Mouse (Mus musculus): ENCODE results near the gene Kntc1. TPM values are rescaled to one million over a fixed set of nuclear protein-coding genes. Genes with fewer than 3 reads are reported as not detected.
"Not testable (repeated sequence)": the region's sequence is repeated elsewhere in the genome, so short reads cannot be mapped to it uniquely, and the experiment has no call there.

Kntc1 gene
- polyA plus RNA-seq, 1 experiment: 1.8 TPM

DNA sequence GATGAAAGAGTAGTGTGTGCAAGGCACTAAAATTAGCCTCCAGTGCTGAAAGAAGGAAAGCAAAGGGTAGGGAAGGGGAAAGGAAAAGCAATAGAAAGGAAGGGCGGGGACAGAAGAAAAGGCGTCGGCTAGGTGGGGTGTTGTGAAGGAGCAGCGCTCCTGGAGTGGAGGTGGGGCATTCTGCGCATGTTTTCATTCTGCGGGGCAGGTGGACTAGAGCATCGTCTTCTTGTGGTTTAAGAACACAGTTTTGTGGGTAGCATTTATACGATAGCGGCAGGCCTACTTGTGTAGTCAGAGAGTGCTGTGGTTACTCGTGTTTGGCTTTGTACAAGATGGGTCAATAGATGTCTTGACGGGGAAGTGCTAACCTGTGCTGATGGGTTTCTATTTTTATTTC is 16.0 kb downstream of the Kntc1 start:
- Histone ChIP-seq H3K27me3 (ENCODE audit: control insufficient read depth, insufficient read depth, low read length) (no peaks in the 10 kb centered on the region), H3K27ac (ENCODE audit: insufficient read depth, low read depth, low read length) (no peak overlapping the region), H3K4me1 (ENCODE audit: control insufficient read depth, insufficient read depth, insufficient read length, low read length) (no peaks in the 10 kb centered on the region), H3K36me3 (ENCODE audit: control insufficient read depth, insufficient read depth, low read length) (0 out of 2 replicates have a peak, but pooled peaks cover 3% of the 10 kb centered on the region), H3K4me3 (ENCODE audit: low read depth, low read length) (no peak overlapping the region)
- 83% methylated on average over 11 of the region's 11 CpGs for WGBS
- TF ChIP-seq POLR2A (IDR thresholded peaks at IDR 0.05; ENCODE audit: low read depth, low read length) (no peak), CTCF (IDR thresholded peaks at IDR 0.05; ENCODE audit: extremely low read depth, insufficient read length, insufficient replicate concordance, low read depth, low read length) (no peak)

- H3K4me3 ChIP-seq (ENCODE audit: low read depth, low read length); H3K27ac ChIP-seq (ENCODE audit: insufficient read depth, low read depth, low read length); H3K4me1 ChIP-seq (ENCODE audit: control insufficient read depth, insufficient read depth, insufficient read length, low read length); H3K36me3 ChIP-seq (ENCODE audit: control insufficient read depth, insufficient read depth, low read length); H3K27me3 ChIP-seq (ENCODE audit: control insufficient read depth, insufficient read depth, low read length): not testable (repeated sequence)
- 94% methylated on average over 11 of the region's 11 CpGs for WGBS
Observed at GRCm38 (mm10) chr5:123766455-123766854, 16.9 kb downstream of the Kntc1 start.

- H3K27me3 ChIP-seq (ENCODE audit: control insufficient read depth, insufficient read depth, low read length): no peaks in the 10 kb centered on the region
- H3K4me3 ChIP-seq (ENCODE audit: low read depth, low read length): no peak overlapping the region
- no peaks in the 10 kb centered on the region for H3K4me1 ChIP-seq (ENCODE audit: control insufficient read depth, insufficient read depth, insufficient read length, low read length)
- 0 out of 2 replicates have a peak, but pooled peaks cover 8% of the 10 kb centered on the region for H3K36me3 ChIP-seq (ENCODE audit: control insufficient read depth, insufficient read depth, low read length)
- H3K27ac ChIP-seq (ENCODE audit: insufficient read depth, low read depth, low read length): no peak overlapping the region
- TF ChIP-seq CTCF (IDR thresholded peaks at IDR 0.05; ENCODE audit: extremely low read depth, insufficient read length, insufficient replicate concordance, low read depth, low read length) (no peak), POLR2A (IDR thresholded peaks at IDR 0.05; ENCODE audit: low read depth, low read length) (no peak)
- WGBS: 89% methylated on average over 9 of the region's 9 CpGs
Observed at GRCm38 (mm10) chr5:123773441-123773840, 23.9 kb downstream of the Kntc1 start.

GRCm38 (mm10) chr5:123780716-123781115 is 31.2 kb downstream of the Kntc1 start:
- Histone ChIP-seq H3K4me3 (ENCODE audit: low read depth, low read length) (no peak overlapping the region), H3K4me1 (ENCODE audit: control insufficient read depth, insufficient read depth, insufficient read length, low read length) (no peaks in the 10 kb centered on the region), H3K27ac (ENCODE audit: insufficient read depth, low read depth, low read length) (no peak overlapping the region), H3K27me3 (ENCODE audit: control insufficient read depth, insufficient read depth, low read length) (no peaks in the 10 kb centered on the region), H3K36me3 (ENCODE audit: control insufficient read depth, insufficient read depth, low read length) (peaks cover 8% of the 10 kb centered on the region; the same call in 1 of the 2 replicates)
- 89% methylated on average over 8 of the region's 8 CpGs for WGBS
- TF ChIP-seq CTCF (IDR thresholded peaks at IDR 0.05; ENCODE audit: extremely low read depth, insufficient read length, insufficient replicate concordance, low read depth, low read length) (no peak), POLR2A (IDR thresholded peaks at IDR 0.05; ENCODE audit: low read depth, low read length) (no peak)

GRCm38 (mm10) chr5:123781864-123782263 is 32.3 kb downstream of the Kntc1 start:
- Histone ChIP-seq H3K27me3 (ENCODE audit: control insufficient read depth, insufficient read depth, low read length) (no peaks in the 10 kb centered on the region), H3K27ac (ENCODE audit: insufficient read depth, low read depth, low read length) (no peak overlapping the region), H3K4me3 (ENCODE audit: low read depth, low read length) (no peak overlapping the region), H3K4me1 (ENCODE audit: control insufficient read depth, insufficient read depth, insufficient read length, low read length) (no peaks in the 10 kb centered on the region), H3K36me3 (ENCODE audit: control insufficient read depth, insufficient read depth, low read length) (peaks cover 2% of the 10 kb centered on the region; the same call in 1 of the 2 replicates)
- no peak for TF ChIP-seq POLR2A (IDR thresholded peaks at IDR 0.05; ENCODE audit: low read depth, low read length)
- no peak for TF ChIP-seq CTCF (IDR thresholded peaks at IDR 0.05; ENCODE audit: extremely low read depth, insufficient read length, insufficient replicate concordance, low read depth, low read length)
- WGBS: 88% methylated on average over 4 of the region's 4 CpGs

- Histone ChIP-seq H3K4me3 (ENCODE audit: low read depth, low read length) (no peak overlapping the region), H3K4me1 (ENCODE audit: control insufficient read depth, insufficient read depth, insufficient read length, low read length) (no peaks in the 10 kb centered on the region), H3K27me3 (ENCODE audit: control insufficient read depth, insufficient read depth, low read length) (no peaks in the 10 kb centered on the region), H3K27ac (ENCODE audit: insufficient read depth, low read depth, low read length) (no peak overlapping the region), H3K36me3 (ENCODE audit: control insufficient read depth, insufficient read depth, low read length) (peaks cover 1% of the 10 kb centered on the region; the same call in 1 of the 2 replicates)
- TF ChIP-seq POLR2A (IDR thresholded peaks at IDR 0.05; ENCODE audit: low read depth, low read length) (no peak), CTCF (IDR thresholded peaks at IDR 0.05; ENCODE audit: extremely low read depth, insufficient read length, insufficient replicate concordance, low read depth, low read length) (no peak)
- 92% methylated on average over 7 of the region's 7 CpGs for WGBS
Observed at GRCm38 (mm10) chr5:123788976-123789375, 39.5 kb downstream of the Kntc1 start.

DNA sequence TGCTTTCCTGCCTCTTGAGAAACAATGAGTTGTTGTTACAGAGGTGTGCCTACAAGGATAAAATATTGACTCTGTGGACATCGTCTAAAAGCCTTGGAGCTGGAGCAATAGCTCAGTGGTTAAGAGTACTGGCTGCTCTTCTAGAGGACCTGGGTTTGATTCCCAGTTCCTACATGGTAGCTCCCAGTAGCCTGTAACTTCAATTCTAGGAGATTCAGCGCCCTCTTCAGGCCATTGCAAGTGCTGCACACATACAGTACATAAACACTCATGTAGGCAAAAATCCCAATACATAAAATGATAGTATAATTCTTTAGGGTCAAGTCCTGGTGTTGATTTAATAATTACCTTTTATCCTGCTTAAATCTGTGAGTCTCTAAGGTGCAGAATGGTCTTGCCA is 43.6 kb downstream of the Kntc1 start:
- Histone ChIP-seq H3K36me3 (ENCODE audit: control insufficient read depth, insufficient read depth, low read length) (peaks cover 4% of the 10 kb centered on the region; the same call in 1 of the 2 replicates), H3K27me3 (ENCODE audit: control insufficient read depth, insufficient read depth, low read length) (no peaks in the 10 kb centered on the region), H3K4me3 (ENCODE audit: low read depth, low read length) (no peak overlapping the region), H3K27ac (ENCODE audit: insufficient read depth, low read depth, low read length) (no peak overlapping the region), H3K4me1 (ENCODE audit: control insufficient read depth, insufficient read depth, insufficient read length, low read length) (no peaks in the 10 kb centered on the region)
- 89% methylated on average over 2 of the region's 2 CpGs for WGBS
- TF ChIP-seq POLR2A (IDR thresholded peaks at IDR 0.05; ENCODE audit: low read depth, low read length): no peak
- no peak for TF ChIP-seq CTCF (IDR thresholded peaks at IDR 0.05; ENCODE audit: extremely low read depth, insufficient read length, insufficient replicate concordance, low read depth, low read length)

GRCm38 (mm10) chr5:123806334-123806733 is 56.8 kb downstream of the Kntc1 start:
- WGBS: 94% methylated on average over 11 of the region's 11 CpGs
- H3K4me3 ChIP-seq (ENCODE audit: low read depth, low read length): no peak overlapping the region
- no peaks in the 10 kb centered on the region for H3K4me1 ChIP-seq (ENCODE audit: control insufficient read depth, insufficient read depth, insufficient read length, low read length)
- H3K27ac ChIP-seq (ENCODE audit: insufficient read depth, low read depth, low read length): no peak overlapping the region
- H3K27me3 ChIP-seq (ENCODE audit: control insufficient read depth, insufficient read depth, low read length): no peaks in the 10 kb centered on the region
- H3K36me3 ChIP-seq (ENCODE audit: control insufficient read depth, insufficient read depth, low read length): peaks cover 6% of the 10 kb centered on the region
- TF ChIP-seq CTCF (IDR thresholded peaks at IDR 0.05; ENCODE audit: extremely low read depth, insufficient read length, insufficient replicate concordance, low read depth, low read length): no peak
- TF ChIP-seq POLR2A (IDR thresholded peaks at IDR 0.05; ENCODE audit: low read depth, low read length): no peak
